Mouse (Mus musculus): ENCODE data around the gene Vps13d. TPM values are rescaled to one million over a fixed set of nuclear protein-coding genes. Genes with fewer than 3 reads are reported as not detected.

Gene Vps13d
- polyA plus RNA-seq, 1 experiment from 2014 or later: 8.7 TPM

GRCm38 (mm10) chr4:145035450-145035849 is 159.4 kb downstream of the Vps13d start:
- no peak for ATAC-seq (ENCODE audit: low FRiP score)
- Histone ChIP-seq H3K4me3 (no peak overlapping the region), H3K9me3 (no peaks in the 10 kb centered on the region), H3K27me3 (no peaks in the 10 kb centered on the region), H3K9ac (no peak overlapping the region), H3K27ac (no peak overlapping the region), H3K4me2 (no peak overlapping the region), H3K36me3 (peaks cover 44% of the 10 kb centered on the region), H3K4me1 (replicated peaks) (peaks cover 18% of the 10 kb centered on the region)
- 70% methylated on average over 3 of the region's 3 CpGs for WGBS

GRCm38 (mm10) chr4:145034506-145035243 is 160.1 kb downstream of the Vps13d start:
- H3K27me3 ChIP-seq: no peaks in the 10 kb centered on the region
- H3K4me3 ChIP-seq: no peak overlapping the region
- H3K27ac ChIP-seq: 0 out of 2 replicates have a peak overlapping the region, but pooled peaks have one; percentile 35
- H3K9ac ChIP-seq: no peak overlapping the region
- peaks cover 18% of the 10 kb centered on the region for H3K4me1 ChIP-seq (replicated peaks)
- H3K9me3 ChIP-seq: no peaks in the 10 kb centered on the region
- H3K4me2 ChIP-seq: no peak overlapping the region
- ATAC-seq (ENCODE audit: low FRiP score): 0 out of 2 replicates have a peak, but pooled peaks have one; percentile 22
- H3K36me3 ChIP-seq: peaks cover 37% of the 10 kb centered on the region
- 13% methylated on average over 11 of the region's 11 CpGs for WGBS

GRCm38 (mm10) chr4:145033392-145033791 is 161.4 kb downstream of the Vps13d start:
- H3K4me2 ChIP-seq: no peak overlapping the region
- no peak overlapping the region for H3K9ac ChIP-seq
- H3K4me3 ChIP-seq: no peak overlapping the region
- no peak for ATAC-seq (ENCODE audit: low FRiP score)
- no peak overlapping the region for H3K27ac ChIP-seq
- peaks cover 28% of the 10 kb centered on the region for H3K36me3 ChIP-seq
- H3K4me1 ChIP-seq (replicated peaks): peaks cover 18% of the 10 kb centered on the region
- 67% methylated on average over 2 of the region's 2 CpGs for WGBS
- H3K9me3 ChIP-seq: no peaks in the 10 kb centered on the region
- H3K27me3 ChIP-seq: no peaks in the 10 kb centered on the region

- Histone ChIP-seq H3K27ac (no peak overlapping the region), H3K4me1 (replicated peaks) (peaks cover 18% of the 10 kb centered on the region), H3K4me2 (no peak overlapping the region), H3K9me3 (no peaks in the 10 kb centered on the region), H3K9ac (no peak overlapping the region), H3K36me3 (peaks cover 26% of the 10 kb centered on the region), H3K4me3 (no peak overlapping the region), H3K27me3 (no peaks in the 10 kb centered on the region)
- ATAC-seq (ENCODE audit: low FRiP score): no peak
- 73% methylated on average over 2 of the region's 2 CpGs for WGBS
Measured at GRCm38 (mm10) chr4:145032637-145033036, 162.2 kb downstream of the Vps13d start.

- Histone ChIP-seq H3K4me3 (no peak overlapping the region), H3K4me1 (replicated peaks) (peaks cover 18% of the 10 kb centered on the region), H3K27ac (no peak overlapping the region), H3K36me3 (peaks cover 20% of the 10 kb centered on the region), H3K27me3 (no peaks in the 10 kb centered on the region), H3K4me2 (no peak overlapping the region), H3K9ac (no peak overlapping the region), H3K9me3 (no peaks in the 10 kb centered on the region)
- 84% methylated on average over 4 of the region's 4 CpGs for WGBS
- ATAC-seq (ENCODE audit: low FRiP score): no peak
Measured at GRCm38 (mm10) chr4:145031510-145031909, 163.3 kb downstream of the Vps13d start.

GRCm38 (mm10) chr4:145026449-145026851 is 168.4 kb downstream of the Vps13d start:
- no peak overlapping the region for H3K27ac ChIP-seq
- 78% methylated on average over 7 of the region's 7 CpGs for WGBS

GRCm38 (mm10) chr4:145025409-145025762 is 169.4 kb downstream of the Vps13d start:
- Histone ChIP-seq H3K4me1 (replicated peaks) (peaks cover 14% of the 10 kb centered on the region; the same call in 1 of the 2 replicates), H3K9ac (no peak overlapping the region), H3K4me2 (no peak overlapping the region), H3K36me3 (peaks cover 5% of the 10 kb centered on the region), H3K27me3 (no peaks in the 10 kb centered on the region), H3K9me3 (no peaks in the 10 kb centered on the region), H3K27ac (no peak overlapping the region), H3K4me3 (no peak overlapping the region)
- no peak for ATAC-seq (ENCODE audit: low FRiP score)
- WGBS: 69% methylated on average over 7 of the region's 7 CpGs

More at GRCm38 (mm10) chr4:145026449-145026851, 168.4 kb downstream of the Vps13d start:
- H3K4me1 ChIP-seq (replicated peaks): peaks cover 14% of the 10 kb centered on the region; the same call in 1 of the 2 replicates
- no peak overlapping the region for H3K9ac ChIP-seq
- no peaks in the 10 kb centered on the region for H3K9me3 ChIP-seq
- no peaks in the 10 kb centered on the region for H3K27me3 ChIP-seq
- ATAC-seq (ENCODE audit: low FRiP score): no peak
- peaks cover 12% of the 10 kb centered on the region for H3K36me3 ChIP-seq
- H3K4me2 ChIP-seq: no peak overlapping the region
- no peak overlapping the region for H3K4me3 ChIP-seq

- Histone ChIP-seq H3K9me3 (no peaks in the 10 kb centered on the region), H3K27ac (no peak overlapping the region), H3K4me2 (no peak overlapping the region), H3K36me3 (peaks cover 7% of the 10 kb centered on the region), H3K9ac (no peak overlapping the region), H3K4me1 (replicated peaks) (peaks cover 14% of the 10 kb centered on the region; the same call in 1 of the 2 replicates), H3K27me3 (no peaks in the 10 kb centered on the region), H3K4me3 (no peak overlapping the region)
- ATAC-seq (ENCODE audit: low FRiP score): no peak
- 57% methylated on average over 8 of the region's 8 CpGs for WGBS
Measured at GRCm38 (mm10) chr4:145024694-145025408, 170.0 kb downstream of the Vps13d start.

GRCm38 (mm10) chr4:145023911-145024310 is 170.9 kb downstream of the Vps13d start:
- H3K4me3 ChIP-seq: no peak overlapping the region
- WGBS: 89% methylated on average over 6 of the region's 6 CpGs

GRCm38 (mm10) chr4:145022815-145023214 is 172.0 kb downstream of the Vps13d start:
- H3K9me3 ChIP-seq: no peaks in the 10 kb centered on the region
- H3K9ac ChIP-seq: no peak overlapping the region
- no peak overlapping the region for H3K4me2 ChIP-seq
- H3K27me3 ChIP-seq: no peaks in the 10 kb centered on the region
- H3K36me3 ChIP-seq: peaks cover 19% of the 10 kb centered on the region
- no peak overlapping the region for H3K27ac ChIP-seq
- WGBS: 94% methylated on average over 5 of the region's 5 CpGs
- ATAC-seq (ENCODE audit: low FRiP score): no peak
- H3K4me3 ChIP-seq: no peak overlapping the region
- H3K4me1 ChIP-seq (replicated peaks): peaks cover 14% of the 10 kb centered on the region; the same call in 1 of the 2 replicates

More at GRCm38 (mm10) chr4:145023911-145024310, 170.9 kb downstream of the Vps13d start:
- H3K4me1 ChIP-seq (replicated peaks): peaks cover 14% of the 10 kb centered on the region; the same call in 1 of the 2 replicates
- no peak for ATAC-seq (ENCODE audit: low FRiP score)
- peaks cover 17% of the 10 kb centered on the region for H3K36me3 ChIP-seq
- H3K27me3 ChIP-seq: no peaks in the 10 kb centered on the region
- no peak overlapping the region for H3K27ac ChIP-seq
- H3K9me3 ChIP-seq: no peaks in the 10 kb centered on the region
- no peak overlapping the region for H3K4me2 ChIP-seq
- no peak overlapping the region for H3K9ac ChIP-seq

- Histone ChIP-seq H3K4me1 (replicated peaks) (peaks cover 14% of the 10 kb centered on the region; the same call in 1 of the 2 replicates), H3K9ac (no peak overlapping the region), H3K4me2 (no peak overlapping the region), H3K4me3 (no peak overlapping the region), H3K9me3 (no peaks in the 10 kb centered on the region), H3K27ac (no peak overlapping the region), H3K27me3 (no peaks in the 10 kb centered on the region), H3K36me3 (peaks cover 22% of the 10 kb centered on the region)
- WGBS: 95% methylated on average over 2 of the region's 2 CpGs
- ATAC-seq (ENCODE audit: low FRiP score): no peak
Measured at GRCm38 (mm10) chr4:145022211-145022610, 172.6 kb downstream of the Vps13d start.

GRCm38 (mm10) chr4:145020383-145020782 is 174.4 kb downstream of the Vps13d start:
- Histone ChIP-seq H3K4me1 (replicated peaks) (peaks cover 11% of the 10 kb centered on the region; the same call in 1 of the 2 replicates), H3K9ac (no peak overlapping the region), H3K36me3 (peaks cover 39% of the 10 kb centered on the region), H3K27me3 (no peaks in the 10 kb centered on the region), H3K4me2 (no peak overlapping the region), H3K4me3 (no peak overlapping the region), H3K9me3 (no peaks in the 10 kb centered on the region), H3K27ac (no peak overlapping the region)
- ATAC-seq (ENCODE audit: low FRiP score): no peak
- 96% methylated on average over 2 of the region's 2 CpGs for WGBS
